Mouse (Mus musculus) ovary, postnatal 14 days (tissue): Measurements from ENCODE around the gene Lrrc3c.
A peak's percentile ranks its signal among the peaks of the same experiment; 100 is the strongest.

Source experiments
- DNase-seq: peaks from one replicate; pipeline ENCODE4 v3.0.0; 2022; ENCODE audit warnings: low spot score

Gene Lrrc3c

GRCm38 (mm10) chr11:98628706-98629105, 30.6 kb downstream of the Lrrc3c start:
- DNase-seq = no peak

DNA sequence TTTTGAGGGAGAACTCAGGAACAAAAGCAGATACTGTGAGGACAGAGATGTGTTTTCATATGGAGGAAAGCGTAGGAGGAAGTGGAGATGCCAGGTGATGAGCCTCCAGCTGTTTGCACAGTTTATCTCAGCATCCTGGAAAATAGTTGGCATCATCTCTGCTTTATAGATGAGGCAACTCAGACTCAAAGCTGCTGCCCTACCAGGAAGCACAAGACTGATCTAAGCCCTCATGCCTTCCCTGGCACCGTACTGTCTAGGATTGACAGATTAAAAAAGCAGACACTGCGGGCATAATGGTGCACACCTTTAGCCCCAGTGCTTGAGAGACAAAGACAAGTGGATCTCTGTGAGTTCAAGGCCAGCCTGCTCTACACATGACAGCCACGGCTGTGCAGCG, 32.6 kb downstream of the Lrrc3c start:
- DNase-seq = no peak

DNA sequence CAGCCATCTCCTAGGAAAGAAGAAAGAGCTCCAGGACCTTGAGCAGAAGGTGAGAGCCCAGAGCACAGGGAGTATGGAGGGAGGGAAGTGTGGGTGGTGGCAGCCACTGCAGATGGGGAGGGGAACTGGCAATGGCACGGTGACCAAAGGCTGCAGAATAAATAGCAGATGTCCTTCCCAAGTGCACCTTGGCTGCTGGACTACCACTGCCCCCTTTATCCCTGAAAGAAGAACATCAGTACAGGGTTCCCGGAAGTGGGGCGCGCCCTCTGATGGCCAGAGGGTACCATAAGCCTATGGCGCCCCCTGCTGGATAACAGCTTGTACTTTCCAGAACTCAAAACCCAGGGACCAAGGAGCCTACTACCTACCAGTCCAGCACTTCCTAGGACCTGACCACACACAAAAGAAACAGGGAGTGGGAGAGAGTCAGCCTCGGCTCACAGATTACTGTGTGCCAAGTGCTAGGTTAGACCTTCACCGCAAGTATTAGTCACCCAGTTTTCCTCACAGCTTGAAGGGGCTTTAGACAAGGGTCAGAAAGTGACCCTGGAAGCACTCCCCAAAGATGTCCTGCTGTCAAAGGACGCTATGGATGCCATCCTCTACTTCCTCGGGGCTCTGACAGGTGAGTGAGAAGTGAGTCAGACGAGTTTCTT, 37.4 kb downstream of the Lrrc3c start:
- peak; percentile 24 for DNase-seq

DNA sequence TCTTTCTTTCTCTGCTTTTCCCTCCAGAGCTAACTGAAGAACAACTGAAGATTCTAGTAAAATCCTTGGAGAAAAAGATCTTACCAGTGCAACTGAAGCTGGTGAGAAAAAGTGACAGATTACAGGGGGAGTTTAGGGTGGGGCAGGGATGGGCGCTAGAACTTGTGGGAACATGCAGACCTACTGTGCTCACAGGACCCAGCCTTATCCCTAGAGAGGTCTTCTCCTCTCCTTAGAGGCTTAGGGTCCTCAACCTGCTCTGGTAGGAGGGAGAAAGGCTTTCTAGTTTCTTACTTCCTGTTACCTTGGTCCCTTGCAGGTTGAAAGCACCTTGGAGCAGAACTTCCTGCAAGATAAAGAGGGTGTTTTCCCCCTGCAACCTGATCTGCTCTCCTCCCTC, 39.4 kb downstream of the Lrrc3c start:
- no peak for DNase-seq

- no peak for DNase-seq
These were observed 42.0 kb downstream of the Lrrc3c start for GRCm38 (mm10) chr11:98640091-98640490.

GRCm38 (mm10) chr11:98644757-98645156, 46.7 kb downstream of the Lrrc3c start:
- no peak for DNase-seq

DNA sequence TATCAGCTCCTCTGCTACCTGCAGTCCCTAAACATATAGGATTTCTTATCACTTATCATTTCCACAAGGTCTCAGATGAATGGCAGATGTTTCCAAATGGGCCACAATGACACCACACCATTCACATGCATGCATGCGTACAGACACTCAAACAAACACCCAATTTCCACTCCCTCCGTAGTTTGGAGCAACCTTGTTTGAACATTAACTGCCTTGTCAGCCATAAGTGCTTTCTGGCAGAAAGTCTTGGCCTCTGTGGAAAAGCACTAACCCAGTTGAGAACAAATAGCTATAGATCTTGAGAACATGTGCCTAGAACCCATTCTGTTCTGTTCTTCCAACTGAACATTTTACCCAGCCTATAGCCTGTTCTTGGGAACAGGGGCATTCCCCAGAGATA, 47.9 kb downstream of the Lrrc3c start:
- no peak for DNase-seq

- DNase-seq = no peak
These were observed 48.4 kb downstream of the Lrrc3c start, which contains the start of gene Gsdma2 for GRCm38 (mm10) chr11:98646459-98646858. Gsdma2 (plus strand) TSS chr11:98646759.
